Mouse (Mus musculus): Measurements from ENCODE around the gene Gm49510. TPM values are rescaled to one million over a fixed set of nuclear protein-coding genes. Genes with fewer than 3 reads are reported as not detected.

Gene Gm49510
- total RNA-seq (2012; rRNA removed) (0.27 TPM in 1 of 2 replicates, not detected in the other), polyA plus RNA-seq (2012; ENCODE audit: insufficient read depth in 1 of 2, insufficient read length in 2 of 2, low read depth in 1 of 2, low replicate concordance in 2 of 2, missing spikeins in 1 of 2) (under 1 TPM in 1 of 2 experiments, not detected in 1; 0.17 TPM)

DNA sequence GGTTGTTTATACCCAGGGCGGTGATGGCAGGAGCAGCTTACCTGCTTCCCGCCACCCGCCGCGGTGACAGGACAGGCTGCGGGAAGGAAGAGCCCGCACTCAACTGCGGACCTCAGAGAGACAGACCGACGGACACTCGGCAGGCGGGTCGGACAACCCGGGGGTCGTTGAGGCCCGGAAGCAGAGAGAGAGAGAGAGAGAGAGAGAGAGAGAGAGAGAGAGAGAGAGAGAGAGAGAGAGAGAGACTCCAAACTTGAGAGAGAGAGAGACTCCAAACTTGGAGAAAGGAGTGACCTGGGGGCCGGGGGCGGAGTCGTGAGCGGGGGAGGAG, at the start of gene Gm49510:
Gm49510 (plus strand) TSS at position 259 of the 331 bp plus-strand sequence.
- Histone ChIP-seq H3K9me3 (replicated peaks; ENCODE audit: insufficient read depth, low read length) (no peaks in the 10 kb centered on the region), H3K9ac (ENCODE audit: control insufficient read depth, low read depth, low read length, poor library complexity, severe bottlenecking) (peak within 1 kb of the TSS; percentile 91), H3K4me3 (ENCODE audit: control insufficient read depth in 1 of 2, insufficient read depth in 1 of 2, low read depth in 2 of 2, low read length in 2 of 2) (peak within 1 kb of the TSS; percentile 93 to 97), H3K27me3 (ENCODE audit: control insufficient read depth in 1 of 2, insufficient read depth in 2 of 2, low read length in 2 of 2) (no peaks in the 10 kb centered on the region), H3K4me1 (ENCODE audit: control insufficient read depth in 1 of 2, insufficient read depth in 2 of 2, low read length in 2 of 2) (peaks cover 11 to 24% of the 10 kb centered on the region in 2 experiments), H3K79me2 (ENCODE audit: control insufficient read depth, insufficient read depth, low read length, poor library complexity) (peaks cover 12% of the 10 kb centered on the region), H3K27ac (ENCODE audit: control insufficient read depth, low read depth, low read length) (peak within 1 kb of the TSS; percentile 68), H3K36me3 (ENCODE audit: control insufficient read depth in 1 of 2, insufficient read depth in 2 of 2, low read length in 2 of 2) (peaks cover 0 to 15% of the 10 kb centered on the region in 2 experiments; a peak in 2 of 4 replicates)
- peak; percentile 44 for DNase-seq (ENCODE audit: low read depth, low spot score)
- TF ChIP-seq JUND (IDR thresholded peaks at IDR 0.05; ENCODE audit: low read depth, low read length), result peak; percentile 95
- TF ChIP-seq CHD1 (IDR thresholded peaks at IDR 0.05; ENCODE audit: low read depth, low read length), result no peak
- TF ChIP-seq ZNF384 (IDR thresholded peaks at IDR 0.05; ENCODE audit: low read depth, low read length), result no peak
- peak; percentile 5; the same call in 1 of the 2 replicates for TF ChIP-seq TCF12 (IDR thresholded peaks at IDR 0.05; ENCODE audit: low read depth, low read length)
- 0 out of 2 replicates have a peak, but pooled peaks have one; percentile 54 for TF ChIP-seq MAZ (IDR thresholded peaks at IDR 0.05; ENCODE audit: low read depth, low read length)

GRCm38 (mm10) chr15:78850059-78850824, 49.2 kb upstream of the Gm49510 start:
- H3K9ac ChIP-seq (ENCODE audit: control insufficient read depth, low read depth, low read length, poor library complexity, severe bottlenecking), result no peak overlapping the region
- peaks cover 5 to 12% of the 10 kb centered on the region in 2 experiments for H3K4me1 ChIP-seq (ENCODE audit: control insufficient read depth in 1 of 2, insufficient read depth in 2 of 2, low read length in 2 of 2)
- no peak overlapping the region for H3K4me3 ChIP-seq (ENCODE audit: control insufficient read depth in 1 of 2, insufficient read depth in 1 of 2, low read depth in 2 of 2, low read length in 2 of 2)
- H3K36me3 ChIP-seq (ENCODE audit: control insufficient read depth in 1 of 2, insufficient read depth in 2 of 2, low read length in 2 of 2), result peaks cover 0 to 5% of the 10 kb centered on the region in 2 experiments; a peak in 2 of 4 replicates
- TF ChIP-seq HCFC1 (IDR thresholded peaks at IDR 0.05; ENCODE audit: low read depth, low read length) (no peak), TCF12 (IDR thresholded peaks at IDR 0.05; ENCODE audit: low read depth, low read length) (peak; percentile 42; the same call in 1 of the 2 replicates), EP300 (IDR thresholded peaks at IDR 0.05; ENCODE audit: low read depth in 1 of 2, low read length in 2 of 2) (peak in 1 of 2 experiments; percentile 15; a peak in 1 of 4 replicates), ETS1 (IDR thresholded peaks at IDR 0.05; ENCODE audit: low read depth, low read length) (no peak), ZKSCAN1 (IDR thresholded peaks at IDR 0.05; ENCODE audit: low read depth, low read length) (no peak)
- no peaks in the 10 kb centered on the region for H3K27me3 ChIP-seq (ENCODE audit: control insufficient read depth in 1 of 2, insufficient read depth in 2 of 2, low read length in 2 of 2)
- no peak overlapping the region for H3K27ac ChIP-seq (ENCODE audit: control insufficient read depth, low read depth, low read length)
- no peaks in the 10 kb centered on the region for H3K79me2 ChIP-seq (ENCODE audit: control insufficient read depth, insufficient read depth, low read length, poor library complexity)
- no peaks in the 10 kb centered on the region for H3K9me3 ChIP-seq (replicated peaks; ENCODE audit: insufficient read depth, low read length)
- DNase-seq (ENCODE audit: low read depth, low spot score), result no peak

- H3K4me1 ChIP-seq (ENCODE audit: control insufficient read depth in 1 of 2, insufficient read depth in 2 of 2, low read length in 2 of 2), result peaks cover 5 to 12% of the 10 kb centered on the region in 2 experiments
- H3K9me3 ChIP-seq (replicated peaks; ENCODE audit: insufficient read depth, low read length), result no peaks in the 10 kb centered on the region
- H3K27ac ChIP-seq (ENCODE audit: control insufficient read depth, low read depth, low read length), result no peak overlapping the region
- no peak overlapping the region for H3K4me3 ChIP-seq (ENCODE audit: control insufficient read depth in 1 of 2, insufficient read depth in 1 of 2, low read depth in 2 of 2, low read length in 2 of 2)
- DNase-seq (ENCODE audit: low read depth, low spot score), result no peak
- H3K9ac ChIP-seq (ENCODE audit: control insufficient read depth, low read depth, low read length, poor library complexity, severe bottlenecking), result no peak overlapping the region; the same call in 1 of the 2 replicates
- H3K79me2 ChIP-seq (ENCODE audit: control insufficient read depth, insufficient read depth, low read length, poor library complexity), result no peaks in the 10 kb centered on the region
- H3K36me3 ChIP-seq (ENCODE audit: control insufficient read depth in 1 of 2, insufficient read depth in 2 of 2, low read length in 2 of 2), result peaks cover 0 to 5% of the 10 kb centered on the region in 2 experiments; a peak in 2 of 4 replicates
- TF ChIP-seq CTCF (IDR thresholded peaks at IDR 0.05 in 2 of 3, conservative IDR thresholded peaks at IDR 0.05 in 1 of 3; ENCODE audit: control insufficient read depth in 1 of 3, insufficient read depth in 1 of 3, low read depth in 2 of 3, low read length in 3 of 3, poor library complexity in 1 of 3, severe bottlenecking in 1 of 3), result no peak
- TF ChIP-seq BHLHE40 (IDR thresholded peaks at IDR 0.05; ENCODE audit: borderline replicate concordance, low read depth, low read length), result no peak
- 0 out of 2 replicates have a peak, but pooled peaks have one; percentile 6 for TF ChIP-seq ETS1 (IDR thresholded peaks at IDR 0.05; ENCODE audit: low read depth, low read length)
- no peak for TF ChIP-seq POLR2A (IDR thresholded peaks at IDR 0.05; ENCODE audit: control insufficient read depth in 1 of 2, insufficient read depth in 1 of 2, low read depth in 1 of 2, low read length in 2 of 2, poor library complexity in 1 of 2)
- TF ChIP-seq GATA1 (IDR thresholded peaks at IDR 0.05; ENCODE audit: low read depth, low read length), result 0 out of 2 replicates have a peak, but pooled peaks have one; percentile 8
- TF ChIP-seq MXI1 (IDR thresholded peaks at IDR 0.05; ENCODE audit: low read depth, low read length), result no peak
- TF ChIP-seq MYB (IDR thresholded peaks at IDR 0.05; ENCODE audit: low read depth, low read length), result no peak
- TF ChIP-seq MYC (IDR thresholded peaks at IDR 0.05; ENCODE audit: low read depth, low read length), result 0 out of 2 replicates have a peak, but pooled peaks have one; percentile 7
- H3K27me3 ChIP-seq (ENCODE audit: control insufficient read depth in 1 of 2, insufficient read depth in 2 of 2, low read length in 2 of 2), result 0 out of 4 replicates have a peak, but pooled peaks cover 0 to 2% of the 10 kb centered on the region in 2 experiments
These were observed 48.5 kb upstream of the Gm49510 start for GRCm38 (mm10) chr15:78850944-78851343.

All from MEL (cell line).